Mouse (Mus musculus) adrenal gland, postnatal 14 days (tissue): Measurements from ENCODE around the gene Vwa3a. TPM values are rescaled to one million over a fixed set of nuclear protein-coding genes. Genes with fewer than 3 reads are reported as not detected.

Experiments
- DNase-seq: peaks from one replicate; pipeline ENCODE4 v3.0.0; 2021; ENCODE audit warnings: mixed read lengths
- total RNA-seq: library from RNA; stranded (reverse); gene quantifications from 2 replicates; pipeline ENCODE4 v1.2.3, GENCODE M21; 2021

Vwa3a gene
- total RNA-seq, 1 experiment from 2014 or later, result 3.3 TPM

DNA sequence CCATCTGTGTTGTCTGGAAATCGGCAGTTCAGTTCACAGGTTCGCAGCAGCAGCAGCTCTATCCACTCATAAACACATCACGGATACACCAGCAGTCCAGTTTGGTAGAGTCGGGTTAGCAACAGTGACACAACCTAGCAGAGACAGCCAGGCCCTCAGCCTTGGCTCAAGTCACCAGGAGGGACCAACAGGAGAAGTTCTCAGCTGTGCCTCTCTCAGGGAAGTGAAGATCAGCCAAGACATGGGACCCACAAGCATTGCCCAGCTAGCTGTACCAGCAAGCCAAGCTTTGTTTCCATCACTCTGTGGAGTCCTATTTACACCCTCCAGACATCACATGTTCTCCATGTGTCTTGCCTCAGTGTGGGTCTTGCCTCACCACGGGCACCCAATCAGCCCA, 7.7 kb downstream of the Vwa3a start:
- DNase-seq, result no peak

DNA sequence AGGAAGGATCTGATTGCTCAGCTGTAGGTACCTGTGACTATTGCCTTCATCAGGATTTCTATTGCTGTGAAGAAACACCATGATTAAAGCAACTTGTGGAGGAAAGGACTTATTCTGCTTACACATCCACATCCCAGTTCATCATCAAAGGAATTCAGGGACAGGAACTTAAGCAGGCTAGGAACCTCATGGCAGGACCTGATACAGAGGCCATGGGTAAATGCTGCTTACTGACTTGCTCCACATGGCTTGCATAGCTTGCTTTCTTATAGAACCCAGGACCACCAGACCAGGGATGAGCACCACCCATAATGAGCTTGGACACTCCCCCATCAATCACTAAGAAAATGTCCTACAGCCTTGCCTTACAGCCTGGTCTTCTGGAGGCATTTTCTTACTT, 9.4 kb downstream of the Vwa3a start:
- no peak for DNase-seq

DNA sequence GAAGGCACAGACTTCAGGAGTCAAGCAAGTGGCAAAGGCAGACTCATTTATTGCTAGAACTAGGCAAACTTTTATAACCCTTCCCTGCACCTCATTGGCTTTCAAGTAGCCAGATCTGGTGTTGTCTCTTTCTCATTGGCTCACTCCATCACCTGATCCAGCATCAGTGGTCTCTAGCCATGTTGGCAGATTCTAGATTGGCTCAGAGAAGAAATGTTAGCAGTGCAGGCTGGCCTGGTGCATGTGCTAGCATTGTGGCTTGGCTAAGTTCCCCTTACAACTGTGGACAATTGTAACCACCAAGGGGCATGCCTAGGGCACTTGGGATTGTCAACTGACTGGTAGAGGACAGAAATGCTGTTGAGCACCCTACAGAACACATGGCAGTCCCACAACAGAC, 12.2 kb downstream of the Vwa3a start:
- DNase-seq, result no peak

DNA sequence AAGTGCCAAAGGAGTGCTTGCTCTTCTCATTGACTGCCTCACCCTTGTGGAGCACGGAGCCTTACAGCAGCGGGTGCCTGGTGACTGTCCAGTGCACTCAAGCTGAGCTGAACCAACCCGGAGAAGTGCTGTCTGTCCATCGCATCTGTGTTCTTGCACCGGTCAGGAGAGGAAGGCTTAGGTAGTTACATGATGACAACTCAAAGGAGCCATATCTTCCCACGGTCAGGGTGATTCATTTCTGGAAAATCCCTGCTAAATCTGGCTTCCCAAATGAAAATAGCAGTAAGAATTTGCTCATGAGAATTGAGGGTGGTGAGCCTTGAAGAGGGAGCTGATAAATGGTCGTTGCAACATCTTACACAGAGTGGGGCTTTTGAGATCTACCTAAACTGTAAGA, 12.8 kb downstream of the Vwa3a start:
- no peak for DNase-seq

DNA sequence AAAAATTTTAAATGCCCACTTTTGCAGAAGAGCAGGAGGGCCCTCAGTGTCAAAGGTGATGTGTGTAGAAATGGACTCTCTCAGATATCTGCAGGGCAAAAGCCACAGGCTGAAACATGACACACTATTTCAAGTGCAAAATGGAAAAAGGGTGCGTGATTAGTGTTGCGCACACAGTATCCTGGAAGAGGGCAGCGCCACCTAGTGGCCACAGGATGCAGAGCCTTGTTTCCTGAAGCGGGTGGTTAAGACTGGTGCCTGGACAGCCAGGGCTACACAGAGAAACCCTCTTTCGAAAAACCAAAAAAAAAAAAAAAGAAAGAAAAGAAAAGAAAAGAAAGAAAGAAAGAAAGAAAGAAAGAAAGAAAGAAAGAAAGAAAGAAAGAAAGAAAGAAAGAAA, 15.6 kb downstream of the Vwa3a start:
- DNase-seq, result peak; percentile 89

DNA sequence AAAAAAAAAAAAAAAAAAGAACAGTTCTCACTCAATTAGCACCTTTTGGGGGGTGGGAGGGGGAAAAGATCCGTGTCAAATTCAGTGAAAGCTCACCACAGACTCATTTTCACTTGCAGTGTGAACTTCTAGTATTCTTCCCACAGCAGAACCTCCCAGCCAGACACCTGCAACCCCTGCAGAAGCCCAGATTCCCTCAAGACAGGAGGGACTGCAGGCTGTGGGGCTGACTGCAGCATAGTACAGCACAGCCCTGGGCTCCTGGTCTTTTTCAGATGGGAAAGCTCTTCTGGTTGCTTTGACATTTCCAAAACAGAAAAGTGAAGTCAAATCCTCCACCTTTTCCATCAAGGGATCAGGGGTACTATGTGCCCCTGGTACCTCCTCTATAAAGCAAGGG, 28.3 kb downstream of the Vwa3a start:
- DNase-seq, result no peak

DNA sequence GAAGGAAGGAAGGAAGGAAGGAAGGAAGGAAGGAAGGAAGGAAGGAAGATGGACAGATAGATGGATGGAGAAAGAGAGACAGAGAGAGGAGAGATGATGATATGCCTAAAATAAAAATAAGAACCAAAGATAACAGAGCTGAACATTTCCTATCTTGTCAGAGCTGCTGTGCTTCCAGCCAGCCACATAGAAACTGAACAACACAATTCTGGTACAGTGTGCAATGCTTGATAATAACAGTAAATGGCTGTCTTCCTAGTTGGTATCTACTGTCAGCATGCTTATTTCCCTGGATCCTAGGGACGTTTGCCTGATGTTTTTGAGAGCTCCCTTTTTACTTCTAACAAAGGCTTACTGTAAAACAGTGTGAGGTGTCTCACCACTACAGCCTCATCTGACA, 32.3 kb downstream of the Vwa3a start:
- DNase-seq, result no peak

DNA sequence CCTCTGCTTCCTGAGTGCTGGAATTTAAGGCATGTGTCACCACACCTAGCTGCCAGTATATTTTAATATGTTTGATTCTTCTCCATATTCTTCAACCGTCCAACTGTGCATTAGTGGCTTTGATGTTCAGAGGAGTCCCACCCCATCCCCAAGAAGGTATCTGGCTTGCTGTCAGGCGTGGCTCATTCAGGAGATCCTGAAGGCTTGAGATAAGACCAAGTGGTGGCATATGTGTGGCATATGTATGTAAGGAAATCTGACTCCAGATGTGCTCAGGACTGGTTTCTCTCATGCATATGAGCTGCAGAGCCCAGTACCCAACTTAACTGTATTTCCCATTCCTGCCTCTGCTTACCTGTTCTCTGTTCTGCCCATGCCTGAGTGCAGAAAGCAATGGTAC, 38.9 kb downstream of the Vwa3a start:
- no peak for DNase-seq

DNA sequence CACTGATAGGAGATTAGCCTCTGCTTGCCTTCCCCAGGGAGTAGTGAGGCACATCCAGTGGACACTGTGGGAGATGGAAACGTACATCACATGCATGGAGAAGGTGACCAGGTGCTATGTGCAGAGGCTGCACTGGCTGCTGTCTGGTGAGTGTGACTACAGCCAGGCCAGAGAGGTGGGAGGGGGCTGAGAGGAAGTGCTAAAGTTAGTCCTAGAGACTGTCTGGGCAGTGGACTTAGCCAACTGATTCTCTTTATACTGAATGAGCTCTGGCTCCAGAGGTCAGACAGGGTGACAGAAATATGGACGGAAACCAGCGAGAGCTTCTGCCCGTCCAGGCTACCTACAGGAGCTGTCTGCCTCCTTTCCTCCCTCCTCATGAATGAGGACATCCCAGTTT, 56.4 kb downstream of the Vwa3a start:
- DNase-seq, result no peak

DNA sequence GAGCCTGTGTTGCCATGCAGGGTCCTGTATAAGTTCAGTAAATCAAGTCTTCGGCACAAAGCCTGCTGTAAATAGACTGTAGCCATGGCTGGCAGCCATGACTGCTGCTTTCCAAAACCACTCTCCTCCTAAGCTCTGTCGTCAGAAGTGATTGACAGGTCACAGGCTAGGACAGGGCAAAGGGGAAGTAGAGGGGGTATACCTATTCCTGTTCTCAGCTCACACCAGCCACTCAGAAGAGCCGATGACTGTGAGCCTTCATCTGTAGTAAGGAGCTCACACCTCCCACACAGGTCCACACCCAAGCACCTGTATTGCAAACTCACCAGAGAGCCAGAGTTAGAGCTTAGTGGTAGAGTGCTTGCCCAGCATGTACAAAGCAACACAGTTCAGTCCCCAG, 57.3 kb downstream of the Vwa3a start:
- no peak for DNase-seq

DNA sequence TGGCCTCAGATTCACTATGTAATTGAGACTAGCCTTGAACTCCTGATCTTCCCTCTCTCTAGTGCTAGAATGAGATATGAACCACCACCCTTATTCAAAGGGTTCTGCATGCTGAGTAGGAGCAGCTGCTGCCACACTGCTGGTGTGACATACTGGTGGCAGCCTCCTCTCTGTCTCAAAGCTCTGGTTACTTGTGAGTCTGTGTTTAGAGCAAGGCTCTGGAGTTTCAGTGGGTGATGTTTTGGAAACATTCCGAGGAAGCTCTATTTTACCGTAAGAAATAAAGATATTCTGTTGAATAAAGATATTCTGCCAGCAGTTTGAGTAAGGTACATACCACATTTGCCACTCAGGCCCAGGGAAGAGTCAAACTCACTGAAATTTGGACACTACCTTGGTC, 64.2 kb downstream of the Vwa3a start:
- no peak for DNase-seq

DNA sequence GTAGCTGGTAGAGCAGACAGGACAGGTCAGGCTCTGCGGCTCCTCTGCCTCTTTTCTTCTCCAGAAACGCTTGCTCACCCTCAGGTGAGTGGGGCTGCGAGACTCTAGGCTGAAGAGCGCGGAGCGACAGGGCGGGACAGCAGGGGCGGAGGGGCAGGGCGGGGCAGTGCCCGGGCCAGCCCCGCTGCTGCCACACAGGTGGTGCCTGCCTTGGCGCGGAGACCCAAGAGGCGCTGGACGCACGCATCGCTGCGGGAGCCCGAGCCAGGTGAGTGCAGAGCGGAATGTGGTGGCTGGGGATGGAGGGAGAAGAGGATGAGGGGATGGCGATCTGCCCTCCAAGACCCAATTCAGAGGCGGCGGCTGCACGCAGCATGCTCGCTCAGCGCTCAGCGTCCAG, 70.6 kb downstream of the Vwa3a start:
- DNase-seq, result no peak

DNA sequence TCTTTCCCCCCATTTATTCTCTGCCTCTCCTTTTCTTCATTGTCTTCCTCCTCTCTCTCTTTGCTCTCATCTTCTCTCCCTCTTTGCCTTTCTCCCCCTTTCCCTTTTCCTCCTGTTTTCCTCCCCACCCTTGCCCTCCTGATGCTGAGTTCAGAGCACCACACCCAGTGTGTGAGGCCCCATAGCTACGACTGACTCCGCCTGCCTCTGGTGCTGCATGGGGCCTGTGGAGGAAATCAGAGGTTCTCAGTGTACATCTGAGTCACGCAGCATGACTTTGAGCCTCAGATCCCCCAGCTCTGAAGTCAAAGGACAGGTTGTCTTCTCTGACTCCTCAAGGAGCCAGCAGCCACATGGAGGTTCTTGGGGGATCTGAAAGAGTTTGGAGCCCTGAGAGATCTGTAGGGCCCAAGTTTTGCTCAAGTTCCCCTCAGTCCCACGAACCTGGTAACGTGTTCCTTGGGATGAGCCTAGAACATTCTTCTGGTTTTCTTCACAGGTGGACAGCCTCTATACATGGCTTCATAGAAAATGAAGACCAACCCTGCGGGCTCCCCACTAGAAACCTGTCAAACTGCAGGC, 72.8 kb downstream of the Vwa3a start, which contains the start of gene Gm5737:
Gm5737 (plus strand) TSS at position 532 of the 582 bp plus-strand sequence.
- DNase-seq, result no peak

DNA sequence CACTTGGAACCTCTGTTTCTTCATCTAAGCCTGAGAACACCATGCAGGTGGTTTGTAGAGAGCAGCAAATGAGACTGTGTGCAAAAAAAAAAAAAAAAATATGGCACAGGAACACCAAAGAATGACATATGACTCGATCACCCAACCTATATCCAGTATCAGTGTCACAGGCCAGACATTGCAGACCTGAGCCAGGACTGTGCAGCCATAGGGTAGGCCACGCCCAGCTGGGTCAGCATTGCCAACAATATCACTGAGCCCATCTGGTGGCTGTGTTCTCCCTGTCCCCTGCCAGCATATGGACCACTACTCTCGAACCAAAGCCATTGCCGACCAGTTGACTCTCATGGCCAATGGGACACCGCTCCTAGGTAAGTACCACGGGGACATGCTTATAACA, 78.4 kb downstream of the Vwa3a start:
- DNase-seq, result no peak

DNA sequence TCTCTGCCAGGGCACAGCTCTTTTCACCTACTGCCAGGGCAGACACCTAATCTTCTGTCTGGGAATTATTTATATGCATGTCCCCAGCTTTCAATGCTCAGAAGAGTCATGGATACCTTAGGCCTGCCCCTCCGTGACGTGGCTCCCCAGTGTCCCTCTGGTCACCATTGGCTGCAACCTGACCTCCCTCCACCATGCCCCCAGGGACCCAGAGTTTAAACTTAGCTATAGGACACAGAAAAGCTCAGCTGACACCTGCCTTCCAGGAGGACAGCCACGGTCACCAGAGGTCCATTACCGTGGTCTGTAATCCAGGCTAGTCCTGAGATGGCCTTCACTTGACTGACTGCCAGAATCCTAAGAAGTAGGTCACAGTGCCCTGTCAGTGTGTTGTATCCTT, 80.3 kb downstream of the Vwa3a start:
- DNase-seq, result peak; percentile 23

DNA sequence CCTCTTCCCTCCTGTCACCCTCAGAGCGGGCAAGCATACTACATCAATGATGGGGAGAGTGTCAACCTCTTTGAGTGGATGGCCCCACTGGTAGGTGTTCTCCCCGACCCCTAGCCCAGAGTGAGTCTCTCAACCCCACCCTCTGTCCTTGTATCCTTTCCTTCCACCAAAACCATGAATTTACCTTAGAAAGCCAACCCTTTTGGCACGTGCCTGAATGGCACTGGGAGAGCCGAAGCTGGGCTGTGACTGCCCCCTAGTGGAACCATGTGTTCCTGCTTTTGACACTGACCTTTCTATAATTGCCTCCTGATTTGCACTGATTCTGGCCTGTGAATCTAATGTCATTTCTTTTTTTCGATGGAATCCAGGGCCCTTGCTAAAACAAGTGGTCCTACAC, 84.1 kb downstream of the Vwa3a start:
- DNase-seq, result peak; percentile 83

DNA sequence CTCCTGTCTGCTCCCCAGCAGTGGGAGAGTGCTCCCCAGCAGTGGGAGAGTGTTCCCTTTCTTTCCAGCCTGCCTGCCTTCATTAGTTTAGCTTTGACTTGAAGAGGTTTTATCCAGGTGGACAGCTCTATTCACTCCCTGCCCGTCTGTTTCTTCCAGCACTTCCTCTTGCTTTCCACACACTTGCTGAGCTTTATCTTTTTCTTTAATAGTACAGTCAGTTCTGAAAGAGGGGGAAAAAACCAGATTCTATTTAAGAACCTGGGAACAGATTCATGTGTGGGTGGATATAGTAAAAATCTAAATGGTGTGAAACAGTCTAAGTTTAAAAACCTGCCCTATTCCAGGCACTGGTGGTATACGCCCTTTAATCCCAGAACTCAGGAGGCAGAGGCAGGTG, 86.0 kb downstream of the Vwa3a start:
- no peak for DNase-seq

DNA sequence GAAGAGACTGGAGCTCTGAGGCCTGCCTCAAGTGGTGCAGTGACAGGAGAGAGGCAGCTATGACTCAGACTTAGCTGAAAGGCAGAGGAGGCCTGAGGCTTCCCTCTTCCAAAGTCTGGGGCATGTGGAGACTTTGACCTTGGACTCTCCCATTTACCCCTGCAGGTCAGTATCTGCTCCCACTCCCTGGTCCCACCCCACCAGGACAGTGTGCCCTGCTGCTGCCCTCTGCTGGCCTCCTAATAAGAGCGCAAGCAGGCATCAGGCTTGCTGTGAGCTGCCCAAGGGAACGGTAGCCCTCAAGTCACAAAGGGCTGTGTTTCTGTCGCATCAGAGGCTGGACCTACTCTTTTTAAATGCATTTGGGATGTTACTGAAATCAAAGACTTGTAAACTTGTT, 87.3 kb downstream of the Vwa3a start:
- DNase-seq, result peak; percentile 77

DNA sequence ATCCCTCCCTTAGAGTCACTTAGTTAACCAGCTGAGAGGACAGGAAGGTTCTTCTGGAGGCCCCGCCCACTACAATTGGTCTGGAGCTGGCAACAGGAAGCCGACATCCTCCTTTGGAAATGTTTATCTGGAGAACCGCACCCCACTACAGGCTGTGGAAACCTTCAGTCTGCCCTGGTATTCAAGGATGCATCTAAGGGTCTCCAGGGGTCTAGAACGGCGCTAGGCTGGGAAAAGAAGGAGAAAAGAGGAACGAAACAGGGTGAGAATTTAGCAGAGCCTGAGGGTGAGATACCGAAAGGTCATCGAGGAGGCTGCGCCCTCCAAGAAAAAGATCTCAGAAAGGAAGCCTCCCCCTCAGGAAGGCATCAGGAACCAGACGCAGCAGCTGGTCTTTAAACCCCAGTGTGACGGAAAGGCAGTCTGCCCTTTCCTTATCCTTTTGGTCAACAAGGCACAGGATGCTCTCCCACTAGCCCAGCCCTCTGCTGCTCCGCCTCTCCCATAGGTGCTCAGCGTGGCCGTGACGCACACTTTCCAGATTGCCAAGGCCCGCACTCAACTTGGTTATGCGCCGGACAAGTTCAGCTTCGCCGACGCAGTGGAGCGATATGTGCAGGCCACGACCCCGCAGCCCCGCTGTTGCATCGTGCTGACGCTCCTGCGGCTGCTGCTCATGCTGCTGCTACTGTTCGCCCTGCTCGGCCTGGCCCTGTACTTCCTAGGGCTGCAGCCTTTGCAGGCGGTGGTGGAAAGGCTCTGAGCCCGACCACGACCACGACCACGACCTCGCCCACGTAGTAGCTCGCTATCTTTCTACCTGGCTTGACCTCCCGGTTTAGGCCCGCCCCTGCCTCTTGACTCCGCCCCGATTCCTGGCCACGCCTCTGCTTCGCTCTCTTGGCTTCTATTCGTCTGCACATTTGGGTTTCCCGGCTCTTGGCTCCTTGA, 91.6 kb downstream of the Vwa3a start:
- peak; percentile 81 for DNase-seq

DNA sequence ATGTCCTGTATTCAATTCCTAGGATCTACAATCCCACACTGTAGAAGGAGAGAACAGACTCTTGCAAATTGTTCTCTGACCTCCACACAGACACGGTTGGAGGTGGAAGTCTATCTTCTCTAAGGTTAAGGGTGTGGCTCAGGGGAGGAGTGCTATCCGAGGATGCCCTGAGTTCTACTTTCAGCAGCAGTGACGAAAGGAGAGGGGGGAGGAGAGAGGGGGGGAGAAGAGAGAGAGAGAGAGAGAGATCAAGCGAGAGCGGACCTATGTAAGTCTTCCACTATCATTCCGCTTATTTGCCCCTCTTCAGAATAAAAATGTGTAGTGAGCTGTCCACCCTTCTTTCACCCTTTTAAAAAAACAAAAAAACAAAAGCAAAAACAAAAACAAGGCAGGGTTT, 95.3 kb downstream of the Vwa3a start:
- DNase-seq, result no peak

DNA sequence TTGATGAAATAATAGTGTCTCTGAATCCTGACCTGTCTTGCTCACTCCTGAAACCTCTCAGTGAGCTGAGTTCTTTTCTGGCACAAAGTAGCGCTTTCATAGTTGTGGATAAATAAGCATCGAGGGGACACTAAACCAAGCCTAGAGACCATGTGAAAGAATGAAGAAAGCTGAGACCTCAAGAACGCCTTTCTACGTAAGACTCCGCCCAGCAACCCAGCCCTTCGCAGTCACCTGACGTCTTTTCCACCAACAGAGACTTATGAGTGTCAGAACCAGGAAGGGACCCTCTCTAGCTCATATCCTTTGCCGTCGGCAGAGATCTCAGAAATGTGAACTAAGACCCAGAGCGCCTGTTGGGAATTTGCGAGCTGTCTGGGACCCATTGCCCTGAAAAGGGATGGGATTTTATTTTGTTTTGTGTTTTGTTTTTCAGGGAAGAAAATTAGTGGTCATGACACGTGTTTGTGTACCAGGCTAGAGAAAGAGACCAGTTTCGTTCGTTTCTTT, 95.8 kb downstream of the Vwa3a start:
- peak; percentile 80 for DNase-seq

DNA sequence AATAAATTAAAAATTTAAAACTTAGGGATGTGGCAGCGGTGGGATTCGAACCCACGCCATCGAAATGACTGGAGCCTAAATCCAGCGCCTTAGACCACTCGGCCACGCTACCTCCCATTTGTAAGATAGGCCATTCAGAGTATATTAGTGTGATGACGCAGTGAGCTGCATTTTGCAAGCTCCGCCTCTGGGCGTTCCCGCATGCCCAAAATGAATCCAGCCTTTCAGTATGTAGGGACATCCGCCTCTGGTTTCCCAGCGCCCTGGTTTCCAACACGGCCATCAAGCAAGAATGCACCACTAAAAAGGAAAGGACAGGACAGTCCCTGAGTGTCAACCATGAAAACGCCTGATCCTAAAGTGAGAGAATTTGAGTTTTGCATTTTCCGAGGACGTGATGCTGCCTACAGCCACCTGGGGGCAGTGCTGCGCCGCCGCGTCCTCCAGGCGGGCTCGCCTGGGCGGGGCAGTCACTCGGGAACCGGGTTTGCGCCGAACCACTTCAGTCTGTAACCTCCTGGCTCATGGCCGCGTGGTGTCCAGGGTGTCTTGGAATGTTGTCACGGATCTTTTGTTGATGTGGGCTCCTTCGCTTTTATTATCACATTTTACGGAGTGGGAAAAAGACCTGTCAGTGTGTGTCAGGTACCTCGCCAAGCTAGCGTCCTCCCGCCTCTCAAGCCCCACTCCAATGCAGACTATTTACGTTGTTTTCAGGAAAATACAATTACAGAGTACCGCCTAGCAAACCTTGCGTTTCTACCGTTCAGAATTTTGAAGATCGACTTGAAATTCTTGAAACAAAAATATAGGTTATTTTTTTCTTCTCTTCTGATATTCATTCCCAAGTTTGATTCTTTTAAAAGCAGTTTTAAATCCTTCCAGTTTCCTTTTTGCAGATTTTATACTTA, 96.6 kb downstream of the Vwa3a start:
- peak; percentile 95 for DNase-seq

DNA sequence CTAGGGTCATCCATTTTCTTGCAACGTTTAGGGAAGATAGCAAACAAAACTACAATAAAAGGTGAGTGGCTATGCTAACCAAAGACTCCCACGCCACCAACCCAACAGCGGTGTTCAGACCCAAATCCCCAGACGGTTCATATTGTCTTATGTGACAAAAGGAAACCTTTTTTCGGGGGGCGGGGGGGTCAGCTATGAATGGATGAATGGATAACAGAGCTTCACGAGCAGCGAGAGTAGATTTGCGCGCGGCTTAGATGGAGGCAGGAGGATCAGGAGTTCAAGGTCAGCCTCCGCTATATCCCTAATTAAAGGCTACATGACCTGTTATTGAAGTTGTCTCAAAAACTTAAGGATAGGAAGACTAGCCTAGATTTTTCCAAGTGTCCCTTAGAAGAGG, 97.2 kb downstream of the Vwa3a start:
- DNase-seq, result no peak
